Mouse (Mus musculus) liver, adult 2 months (tissue): ENCODE results near the gene Patl2. TPM values are rescaled to one million over a fixed set of nuclear protein-coding genes. Genes with fewer than 3 reads are reported as not detected.
A peak's percentile ranks its signal among the peaks of the same experiment; 100 is the strongest.

Experiments used
- DNase-seq: peaks from one replicate; pipeline ENCODE4 v3.0.0-alpha.2; 2011; ENCODE audit warnings: low read depth, low spot score; ENCODE audit errors: extremely low read depth
- H3K27ac ChIP-seq: fragments of 200-500 bp; replicated peaks from 2 replicates; pipeline ENCODE4 v1.5.1; 2012; ENCODE audit warnings: low read depth, mild to moderate bottlenecking, control low read depth, inconsistent platforms, low read length; ENCODE audit not compliant: insufficient read depth
- H3K27me3 ChIP-seq: fragments of 200-500 bp; 2 replicates; pipeline ENCODE4 v1.6.1; 2012; ENCODE audit warnings: mild to moderate bottlenecking, moderate library complexity, low read length, inconsistent platforms; ENCODE audit not compliant: control insufficient read depth, insufficient read depth
- H3K36me3 ChIP-seq: fragments of 200-500 bp; 2 replicates; pipeline ENCODE4 v1.6.1; 2012; ENCODE audit warnings: low read length, inconsistent platforms; ENCODE audit not compliant: control insufficient read depth, insufficient read depth
- H3K4me1 ChIP-seq: fragments of 200-500 bp; 2 replicates; pipeline ENCODE4 v1.6.1; 2011; ENCODE audit warnings: low read length; ENCODE audit not compliant: control insufficient read depth, insufficient read depth
- H3K4me3 ChIP-seq: fragments of 200-500 bp; 2 replicates; pipeline ENCODE4 v1.5.1; 2011; ENCODE audit warnings: low read depth, mild to moderate bottlenecking, control low read depth, low read length, moderate library complexity; ENCODE audit not compliant: insufficient read depth
- H3K79me2 ChIP-seq: fragments of 200-500 bp; 2 replicates; pipeline ENCODE4 v1.6.1; 2012; ENCODE audit warnings: inconsistent platforms, mild to moderate bottlenecking, low read length, moderate library complexity; ENCODE audit not compliant: control insufficient read depth, insufficient read depth
- H3K9ac ChIP-seq: fragments of 200-500 bp; 2 replicates; pipeline ENCODE4 v1.6.1; 2012; ENCODE audit warnings: low read depth, mild to moderate bottlenecking, control low read depth, inconsistent platforms, low read length
- CTCF ChIP-seq: fragments of 200-500 bp; IDR thresholded peaks from 2 replicates; pipeline ENCODE4 v1.5.1; 2011; ENCODE audit warnings: low read depth, low read length, control low read depth
- POLR2A ChIP-seq: fragments of 200-500 bp; IDR thresholded peaks from 2 replicates; pipeline ENCODE4 v1.6.1; 2011; ENCODE audit warnings: low read length, control low read depth; ENCODE audit not compliant: insufficient read depth; ENCODE audit errors: extremely low read depth
- WGBS: fragments of 180-500 bp; shearing (Covaris S2); methylation state at CpG from one replicate; pipeline ENCODE4 v1.1.7; 2018; 5-methylcytosine and 5-hydroxymethylcytosine counted together
- polyA plus RNA-seq: library from polyadenylated mRNA; depleted of rRNA; stranded (reverse); fragments of >200 nt; gene quantifications from 2 replicates; pipeline ENCODE4 v1.2.3, GENCODE M21; 2012
- total RNA-seq: library from RNA; depleted of rRNA; stranded (reverse); fragments of >200 nt; gene quantifications from 2 replicates; pipeline ENCODE4 v1.2.3, GENCODE M21; 2014

The Patl2 gene
- total and polyA plus RNA-seq, 2 experiments: 0.09 TPM; not detected in 1

- no peaks in the 10 kb centered on the region for H3K36me3 ChIP-seq
- H3K27ac ChIP-seq: peak overlapping the region; percentile 94
- no peak for TF ChIP-seq POLR2A
- no peak for TF ChIP-seq CTCF
- H3K4me1 ChIP-seq: peaks cover 5% of the 10 kb centered on the region
- DNase-seq: peak; percentile 92
- no peaks in the 10 kb centered on the region for H3K27me3 ChIP-seq
- peak overlapping the region; percentile 42 for H3K9ac ChIP-seq
- 23% methylated on average over 5 of the region's 5 CpGs for WGBS
- peak overlapping the region; percentile 3; the same call in 1 of the 2 replicates for H3K4me3 ChIP-seq
- H3K79me2 ChIP-seq: no peaks in the 10 kb centered on the region
These were observed 44.5 kb downstream of the Patl2 start for GRCm38 (mm10) chr2:122141332-122141967.

- DNase-seq: peak; percentile 84
- Histone ChIP-seq H3K27ac (peak overlapping the region; percentile 94), H3K4me1 (peaks cover 4% of the 10 kb centered on the region), H3K4me3 (no peak overlapping the region), H3K27me3 (no peaks in the 10 kb centered on the region), H3K79me2 (no peaks in the 10 kb centered on the region), H3K36me3 (no peaks in the 10 kb centered on the region), H3K9ac (peak overlapping the region; percentile 42)
- 21% methylated on average over 2 of the region's 2 CpGs for WGBS
- TF ChIP-seq CTCF (no peak), POLR2A (no peak)
These were observed 45.2 kb downstream of the Patl2 start for GRCm38 (mm10) chr2:122140815-122141214.

- Histone ChIP-seq H3K27ac (no peak overlapping the region), H3K4me1 (peaks cover 4% of the 10 kb centered on the region), H3K27me3 (no peaks in the 10 kb centered on the region), H3K4me3 (no peak overlapping the region), H3K36me3 (no peaks in the 10 kb centered on the region), H3K79me2 (no peaks in the 10 kb centered on the region), H3K9ac (no peak overlapping the region)
- 63% methylated on average over 5 of the region's 5 CpGs for WGBS
- no peak for TF ChIP-seq CTCF
- TF ChIP-seq POLR2A: no peak
- no peak for DNase-seq
These were observed 48.0 kb downstream of the Patl2 start for GRCm38 (mm10) chr2:122137839-122138465.

DNA sequence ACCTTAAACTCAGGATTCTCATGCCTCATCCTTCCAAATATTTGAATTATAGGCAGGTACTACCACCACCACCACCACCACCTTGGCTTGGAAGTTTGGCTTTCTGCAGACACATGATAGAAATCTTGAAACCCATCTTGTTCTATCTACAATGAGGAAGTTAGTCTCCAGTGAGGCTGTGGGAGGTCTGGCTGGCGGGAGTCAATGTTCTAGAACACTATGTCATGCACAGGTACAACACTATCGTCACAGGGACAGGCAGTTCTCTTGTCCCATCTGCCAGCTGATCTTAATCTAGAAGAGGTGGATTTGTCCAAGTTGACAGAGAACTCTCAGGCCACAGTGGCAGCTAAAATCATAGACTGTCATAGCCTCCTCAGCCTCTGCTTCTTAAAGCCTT lies 53.4 kb downstream of the Patl2 start:
- H3K27ac ChIP-seq: no peak overlapping the region
- no peaks in the 10 kb centered on the region for H3K79me2 ChIP-seq
- H3K4me1 ChIP-seq: no peaks in the 10 kb centered on the region
- no peak overlapping the region for H3K9ac ChIP-seq
- TF ChIP-seq POLR2A (no peak), CTCF (no peak)
- H3K36me3 ChIP-seq: no peaks in the 10 kb centered on the region
- no peak overlapping the region for H3K4me3 ChIP-seq
- WGBS: 86% methylated on average over 2 of the region's 2 CpGs
- DNase-seq: no peak
- H3K27me3 ChIP-seq: no peaks in the 10 kb centered on the region

- 95% methylated on average over 2 of the region's 2 CpGs for WGBS
- no peaks in the 10 kb centered on the region for H3K27me3 ChIP-seq
- H3K9ac ChIP-seq: no peak overlapping the region
- H3K36me3 ChIP-seq: no peaks in the 10 kb centered on the region
- DNase-seq: no peak
- no peaks in the 10 kb centered on the region for H3K4me1 ChIP-seq
- H3K27ac ChIP-seq: no peak overlapping the region
- TF ChIP-seq CTCF (no peak), POLR2A (no peak)
- H3K79me2 ChIP-seq: no peaks in the 10 kb centered on the region
- no peak overlapping the region for H3K4me3 ChIP-seq
These were observed 53.9 kb downstream of the Patl2 start for GRCm38 (mm10) chr2:122132078-122132477.

DNA sequence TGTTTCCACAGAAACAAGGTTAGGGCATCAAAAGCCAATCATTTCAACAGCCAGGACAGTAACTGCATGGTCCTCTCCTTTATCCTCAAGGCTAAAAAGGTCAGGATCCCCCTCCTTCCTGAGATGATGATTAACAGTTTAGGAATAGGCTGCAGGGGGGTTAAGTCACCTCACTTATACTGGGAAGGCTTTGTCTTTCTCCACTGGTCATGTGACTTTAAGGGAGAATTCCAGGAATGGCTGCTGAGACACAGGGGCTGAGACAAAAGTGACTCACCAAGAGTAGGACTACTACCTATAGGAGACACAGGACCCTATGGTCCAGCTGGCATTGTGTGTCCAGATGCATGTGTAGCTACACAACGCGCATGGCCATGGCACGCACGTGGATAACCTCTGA lies 58.4 kb downstream of the Patl2 start:
- TF ChIP-seq POLR2A (no peak), CTCF (no peak)
- Histone ChIP-seq H3K27ac (no peak overlapping the region), H3K36me3 (no peaks in the 10 kb centered on the region), H3K79me2 (no peaks in the 10 kb centered on the region), H3K27me3 (no peaks in the 10 kb centered on the region), H3K4me3 (no peak overlapping the region), H3K9ac (no peak overlapping the region), H3K4me1 (no peaks in the 10 kb centered on the region; the same call in 1 of the 2 replicates)
- DNase-seq: no peak
- WGBS: 99% methylated on average over 4 of the region's 4 CpGs
